Mouse (Mus musculus): ENCODE measurements around the gene Olfr152. TPM values are rescaled to one million over a fixed set of nuclear protein-coding genes. Genes with fewer than 3 reads are reported as not detected.
A peak's percentile ranks its signal among the peaks of the same experiment; 100 is the strongest.

The Olfr152 gene
- total and polyA plus RNA-seq, 3 experiments = not detected

DNA sequence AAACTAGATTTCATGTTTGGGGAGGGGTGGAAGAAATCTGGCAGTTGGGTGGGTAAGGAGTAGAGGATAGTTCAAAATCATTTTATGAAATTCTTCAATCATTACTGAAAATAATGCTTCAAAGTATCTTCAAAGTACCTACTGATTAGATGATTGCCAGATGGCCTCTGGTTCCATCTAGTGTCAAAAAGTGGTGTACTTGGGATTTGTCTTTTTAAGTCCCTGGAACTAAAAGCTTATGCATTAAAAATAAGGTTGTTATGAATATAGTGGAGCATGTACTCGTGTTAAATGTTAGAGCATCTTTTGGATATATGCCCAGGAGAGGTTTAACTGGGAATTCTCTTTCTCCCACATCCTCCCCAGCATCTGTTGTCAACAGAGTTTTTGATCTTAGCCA lies 3.1 kb upstream of the Olfr152 start:
- H3K4me1 ChIP-seq (ENCODE audit: control insufficient read depth in 1 of 2, insufficient read depth in 2 of 2, low read length in 2 of 2) = no peaks in the 10 kb centered on the region
- H3K27me3 ChIP-seq (ENCODE audit: control insufficient read depth in 1 of 2, insufficient read depth in 2 of 2, low read length in 2 of 2) = no peaks in the 10 kb centered on the region
- H3K9ac ChIP-seq (ENCODE audit: control insufficient read depth, low read depth, low read length, poor library complexity, severe bottlenecking) = no peak overlapping the region
- H3K9me3 ChIP-seq (replicated peaks; ENCODE audit: insufficient read depth, low read length) = no peaks in the 10 kb centered on the region
- H3K36me3 ChIP-seq (ENCODE audit: control insufficient read depth in 1 of 2, insufficient read depth in 2 of 2, low read length in 2 of 2) = no peaks in the 10 kb centered on the region
- TF ChIP-seq TCF12 (IDR thresholded peaks at IDR 0.05; ENCODE audit: low read depth, low read length) = no peak
- no peak for TF ChIP-seq BHLHE40 (IDR thresholded peaks at IDR 0.05; ENCODE audit: borderline replicate concordance, low read depth, low read length)
- TF ChIP-seq RAD21 (IDR thresholded peaks at IDR 0.05; ENCODE audit: low read depth, low read length) = peak; percentile 2; the same call in 1 of the 2 replicates
- TF ChIP-seq GABPA (IDR thresholded peaks at IDR 0.05; ENCODE audit: low read depth, low read length) = no peak
- TF ChIP-seq GATA1 (IDR thresholded peaks at IDR 0.05; ENCODE audit: low read depth, low read length) = no peak
- TF ChIP-seq ZKSCAN1 (IDR thresholded peaks at IDR 0.05; ENCODE audit: low read depth, low read length) = no peak
- TF ChIP-seq MAZ (IDR thresholded peaks at IDR 0.05; ENCODE audit: low read depth, low read length) = no peak
- TF ChIP-seq HCFC1 (IDR thresholded peaks at IDR 0.05; ENCODE audit: low read depth, low read length) = no peak
- DNase-seq (ENCODE audit: low read depth, low spot score) = no peak
- H3K79me2 ChIP-seq (ENCODE audit: control insufficient read depth, insufficient read depth, low read length, poor library complexity) = no peaks in the 10 kb centered on the region
- H3K4me3 ChIP-seq (ENCODE audit: control insufficient read depth in 1 of 2, insufficient read depth in 1 of 2, low read depth in 2 of 2, low read length in 2 of 2) = no peak overlapping the region
- H3K27ac ChIP-seq (ENCODE audit: control insufficient read depth, low read depth, low read length) = no peak overlapping the region

DNA sequence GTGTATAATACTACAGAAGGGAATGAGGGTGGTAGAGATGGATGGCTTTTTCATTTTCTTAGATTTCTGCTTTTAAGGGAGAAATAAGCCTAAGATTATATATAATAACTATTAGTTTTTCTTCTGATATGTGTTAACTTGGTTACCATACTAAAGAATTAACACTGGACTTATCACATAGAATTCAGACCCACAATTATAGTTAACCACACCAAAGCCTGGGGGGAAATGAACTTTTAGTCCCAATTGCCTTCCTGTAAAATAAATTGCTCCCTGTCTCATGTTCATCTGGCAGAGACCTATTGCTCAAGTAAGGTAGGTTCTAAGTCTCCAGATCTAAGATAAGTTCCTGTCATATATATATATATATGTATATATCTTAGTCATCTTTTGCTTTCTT lies 21.0 kb downstream of the Olfr152 start, which contains the start of gene Olfr1143:
Gene Olfr1143 (plus strand): TSS at position 301 of the 400 bp plus-strand sequence.
- H3K27ac ChIP-seq (ENCODE audit: control insufficient read depth, low read depth, low read length) = no peak within 1 kb of the TSS
- no peaks in the 10 kb centered on the region for H3K79me2 ChIP-seq (ENCODE audit: control insufficient read depth, insufficient read depth, low read length, poor library complexity)
- no peak for DNase-seq (ENCODE audit: low read depth, low spot score)
- no peaks in the 10 kb centered on the region for H3K9me3 ChIP-seq (replicated peaks; ENCODE audit: insufficient read depth, low read length)
- H3K4me3 ChIP-seq (ENCODE audit: control insufficient read depth in 1 of 2, insufficient read depth in 1 of 2, low read depth in 2 of 2, low read length in 2 of 2) = no peak within 1 kb of the TSS
- no peaks in the 10 kb centered on the region for H3K27me3 ChIP-seq (ENCODE audit: control insufficient read depth in 1 of 2, insufficient read depth in 2 of 2, low read length in 2 of 2)
- H3K4me1 ChIP-seq (ENCODE audit: control insufficient read depth in 1 of 2, insufficient read depth in 2 of 2, low read length in 2 of 2) = no peaks in the 10 kb centered on the region
- no peaks in the 10 kb centered on the region for H3K36me3 ChIP-seq (ENCODE audit: control insufficient read depth in 1 of 2, insufficient read depth in 2 of 2, low read length in 2 of 2)
- H3K9ac ChIP-seq (ENCODE audit: control insufficient read depth, low read depth, low read length, poor library complexity, severe bottlenecking) = no peak within 1 kb of the TSS
- TF ChIP-seq SMC3 (IDR thresholded peaks at IDR 0.05; ENCODE audit: low read depth, low read length) (no peak), RAD21 (IDR thresholded peaks at IDR 0.05; ENCODE audit: low read depth, low read length) (no peak), MEF2A (IDR thresholded peaks at IDR 0.05; ENCODE audit: extremely low read depth, insufficient replicate concordance, low read depth, low read length, poor library complexity, severe bottlenecking) (no peak), ELF1 (IDR thresholded peaks at IDR 0.05; ENCODE audit: low read depth, low read length) (no peak), BHLHE40 (IDR thresholded peaks at IDR 0.05; ENCODE audit: borderline replicate concordance, low read depth, low read length) (no peak), GATA1 (IDR thresholded peaks at IDR 0.05; ENCODE audit: low read depth, low read length) (no peak), SIN3A (IDR thresholded peaks at IDR 0.05; ENCODE audit: low read length) (no peak), POLR2AphosphoS5 (IDR thresholded peaks at IDR 0.05; ENCODE audit: borderline replicate concordance, low read depth, low read length) (no peak), TBP (IDR thresholded peaks at IDR 0.05; ENCODE audit: low read depth, low read length) (no peak), MAX (IDR thresholded peaks at IDR 0.05; ENCODE audit: low read length) (no peak), TCF12 (IDR thresholded peaks at IDR 0.05; ENCODE audit: low read depth, low read length) (no peak), KAT2A (conservative IDR thresholded peaks at IDR 0.05; ENCODE audit: low read depth, low read length) (no peak), JUND (IDR thresholded peaks at IDR 0.05; ENCODE audit: low read depth, low read length) (no peak), MAFK (IDR thresholded peaks at IDR 0.05; ENCODE audit: borderline replicate concordance, low read depth, low read length) (no peak)

Data from MEL (cell line).